Mouse (Mus musculus) frontal cortex, adult (tissue): ENCODE data around the gene Zbtb20.

Source experiments
- ATAC-seq: cut with Nextera tagmentation; 2 replicates; pipeline ENCODE4 v1.9.2; 2017; ENCODE audit warnings: mild to moderate bottlenecking, moderate library complexity, mixed read lengths; ENCODE audit not compliant: low TSS enrichment

Gene Zbtb20

GRCm38 (mm10) chr16:43396849-43397628, 521.4 kb downstream of the Zbtb20 start:
- ATAC-seq, result no peak

- no peak for ATAC-seq
These were observed 522.1 kb downstream of the Zbtb20 start for GRCm38 (mm10) chr16:43397629-43398323.

GRCm38 (mm10) chr16:43399428-43399827, 523.7 kb downstream of the Zbtb20 start:
- no peak for ATAC-seq

GRCm38 (mm10) chr16:43400046-43400445, 524.4 kb downstream of the Zbtb20 start:
- ATAC-seq, result no peak

GRCm38 (mm10) chr16:43400949-43401348, 525.3 kb downstream of the Zbtb20 start:
- ATAC-seq, result no peak

GRCm38 (mm10) chr16:43402888-43403287, 527.2 kb downstream of the Zbtb20 start:
- ATAC-seq, result no peak

- ATAC-seq, result no peak
These were observed 529.4 kb downstream of the Zbtb20 start for GRCm38 (mm10) chr16:43405089-43405488.

GRCm38 (mm10) chr16:43407594-43408142, 532.0 kb downstream of the Zbtb20 start:
- no peak for ATAC-seq

GRCm38 (mm10) chr16:43408622-43409021, 532.9 kb downstream of the Zbtb20 start:
- ATAC-seq, result no peak

GRCm38 (mm10) chr16:43409108-43409909, 533.6 kb downstream of the Zbtb20 start:
- no peak for ATAC-seq

GRCm38 (mm10) chr16:43409910-43410612, 534.4 kb downstream of the Zbtb20 start:
- no peak for ATAC-seq

- ATAC-seq, result no peak
These were observed 534.9 kb downstream of the Zbtb20 start for GRCm38 (mm10) chr16:43410613-43410974.

- ATAC-seq, result no peak
These were observed 540.2 kb downstream of the Zbtb20 start for GRCm38 (mm10) chr16:43415864-43416263.

GRCm38 (mm10) chr16:43419923-43420322, 544.2 kb downstream of the Zbtb20 start:
- ATAC-seq, result no peak

GRCm38 (mm10) chr16:43428955-43429354, 553.3 kb downstream of the Zbtb20 start:
- no peak for ATAC-seq

GRCm38 (mm10) chr16:43430030-43430429, 554.3 kb downstream of the Zbtb20 start:
- ATAC-seq, result no peak

GRCm38 (mm10) chr16:43431514-43432371, 556.1 kb downstream of the Zbtb20 start:
- ATAC-seq, result no peak

- ATAC-seq, result peak; percentile 95
These were observed 559.3 kb downstream of the Zbtb20 start for GRCm38 (mm10) chr16:43434941-43435340.

- ATAC-seq, result no peak
These were observed 563.2 kb downstream of the Zbtb20 start for GRCm38 (mm10) chr16:43438878-43439371.

- no peak for ATAC-seq
These were observed 565.7 kb downstream of the Zbtb20 start for GRCm38 (mm10) chr16:43441392-43441791.
